Mouse (Mus musculus) stomach, embryonic 15.5 days (tissue): Measurements from ENCODE around the gene Slc39a9. TPM values are rescaled to one million over a fixed set of nuclear protein-coding genes. Genes with fewer than 3 reads are reported as not detected.

Experiments
- ATAC-seq: fragments of 200-750 bp; cut with Nextera tagmentation; 2 replicates; pipeline ENCODE4 v1.8.0; 2017; ENCODE audit warnings: low read depth, moderate number of reproducible peaks, moderate TSS enrichment; ENCODE audit not compliant: insufficient read depth, low FRiP score
- H3K27ac ChIP-seq: fragments of 300-500 bp; sonication (generic); 2 replicates; pipeline ENCODE4 v1.5.1; 2015; ENCODE audit warnings: mild to moderate bottlenecking, inconsistent platforms
- H3K27me3 ChIP-seq: fragments of 300-500 bp; sonication (generic); replicated peaks from 2 replicates; pipeline ENCODE4 v1.6.1; 2015; ENCODE audit warnings: inconsistent platforms
- H3K36me3 ChIP-seq: fragments of 300-500 bp; sonication (generic); 2 replicates; pipeline ENCODE4 v1.6.1; 2015; ENCODE audit warnings: inconsistent platforms
- H3K4me1 ChIP-seq: fragments of 300-500 bp; sonication (generic); 2 replicates; pipeline ENCODE4 v1.6.1; 2015; ENCODE audit warnings: inconsistent platforms
- H3K4me2 ChIP-seq: fragments of 300-500 bp; sonication (generic); 2 replicates; pipeline ENCODE4 v1.6.1; 2015; ENCODE audit warnings: mild to moderate bottlenecking, inconsistent platforms
- H3K4me3 ChIP-seq: fragments of 300-500 bp; sonication (generic); replicated peaks from 2 replicates; pipeline ENCODE4 v1.5.1; 2015; ENCODE audit warnings: inconsistent platforms
- H3K9ac ChIP-seq: fragments of 300-500 bp; sonication (generic); 2 replicates; pipeline ENCODE4 v1.6.1; 2015; ENCODE audit warnings: inconsistent platforms
- H3K9me3 ChIP-seq: fragments of 300-500 bp; sonication (generic); 2 replicates; pipeline ENCODE4 v1.6.1; 2016; ENCODE audit warnings: inconsistent platforms
- WGBS: fragments of 180-500 bp; shearing (Covaris S2); methylation state at CpG from one replicate; pipeline ENCODE4 v1.1.7; 2015; 5-methylcytosine and 5-hydroxymethylcytosine counted together
- polyA plus RNA-seq: library from polyadenylated mRNA; unstranded; fragments of >200 nt; fragmentation: Nextera tagmentation; extraction: Ambion mirVana; gene quantifications from 2 replicates; pipeline ENCODE4 v1.2.1, GENCODE M21; 2015

Gene Slc39a9
- polyA plus RNA-seq, 1 experiment from 2014 or later, result 24.4 TPM

GRCm38 (mm10) chr12:80728207-80728606, 84.5 kb downstream of the Slc39a9 start:
- no peak for ATAC-seq
- no peak overlapping the region for H3K4me2 ChIP-seq
- H3K4me1 ChIP-seq, result no peaks in the 10 kb centered on the region
- no peak overlapping the region for H3K27ac ChIP-seq
- H3K9ac ChIP-seq, result no peak overlapping the region
- WGBS, result 34% methylated on average over 1 of the region's 1 CpGs
- H3K27me3 ChIP-seq, result 0 out of 2 replicates have a peak, but pooled peaks cover 4% of the 10 kb centered on the region
- no peaks in the 10 kb centered on the region for H3K36me3 ChIP-seq
- H3K9me3 ChIP-seq, result no peaks in the 10 kb centered on the region
- H3K4me3 ChIP-seq, result no peak overlapping the region

GRCm38 (mm10) chr12:80728814-80729213, 85.1 kb downstream of the Slc39a9 start:
- no peak for ATAC-seq

GRCm38 (mm10) chr12:80729758-80730530, 86.3 kb downstream of the Slc39a9 start:
- Histone ChIP-seq H3K9me3 (no peaks in the 10 kb centered on the region), H3K4me1 (no peaks in the 10 kb centered on the region), H3K27me3 (0 out of 2 replicates have a peak, but pooled peaks cover 4% of the 10 kb centered on the region), H3K9ac (no peak overlapping the region), H3K27ac (no peak overlapping the region), H3K36me3 (no peaks in the 10 kb centered on the region), H3K4me3 (no peak overlapping the region), H3K4me2 (no peak overlapping the region)
- ATAC-seq, result no peak
- 68% methylated on average over 12 of the region's 12 CpGs for WGBS

More at GRCm38 (mm10) chr12:80728814-80729213, 85.1 kb downstream of the Slc39a9 start:
- no peak overlapping the region for H3K4me3 ChIP-seq
- WGBS, result 61% methylated on average over 2 of the region's 2 CpGs
- no peak overlapping the region for H3K27ac ChIP-seq
- no peak overlapping the region for H3K4me2 ChIP-seq
- no peaks in the 10 kb centered on the region for H3K36me3 ChIP-seq
- no peak overlapping the region for H3K9ac ChIP-seq
- no peaks in the 10 kb centered on the region for H3K4me1 ChIP-seq
- no peaks in the 10 kb centered on the region for H3K9me3 ChIP-seq
- 0 out of 2 replicates have a peak, but pooled peaks cover 4% of the 10 kb centered on the region for H3K27me3 ChIP-seq

- Histone ChIP-seq H3K4me3 (no peak overlapping the region), H3K4me1 (no peaks in the 10 kb centered on the region), H3K9me3 (no peaks in the 10 kb centered on the region), H3K36me3 (no peaks in the 10 kb centered on the region), H3K27me3 (no peaks in the 10 kb centered on the region; the same call in 1 of the 2 replicates), H3K9ac (no peak overlapping the region), H3K4me2 (peak overlapping the region; percentile 17; the same call in 1 of the 2 replicates), H3K27ac (no peak overlapping the region)
- ATAC-seq, result peak; percentile 66
- WGBS, result 8% methylated on average over 9 of the region's 9 CpGs
Measured at GRCm38 (mm10) chr12:80730567-80730966, 86.9 kb downstream of the Slc39a9 start.

Other genes starting within 250 kb of the Slc39a9 start
- 11.2 and 11.9 TPM in 2 replicates for gene Dcaf5, start 207.3 kb upstream of the Slc39a9 start, polyA plus RNA-seq
- 24.9 and 28.1 TPM in 2 replicates for gene Exd2, start 180.8 kb upstream of the Slc39a9 start, polyA plus RNA-seq
- 13.6 and 14.3 TPM in 2 replicates for gene Galnt16, start 125.6 kb upstream of the Slc39a9 start, polyA plus RNA-seq
- 258 and 269 TPM in 2 replicates for gene Erh, start 458 bp downstream of the Slc39a9 start, polyA plus RNA-seq
- 5.6 and 6.9 TPM in 2 replicates for gene Plekhd1, start 48.7 kb downstream of the Slc39a9 start, polyA plus RNA-seq
- 0.17 and 0.18 TPM in 2 replicates for gene Ccdc177, start 116.8 kb downstream of the Slc39a9 start, polyA plus RNA-seq
- gene Susd6, start 146.6 kb downstream of the Slc39a9 start, polyA plus RNA-seq, result 17.5 and 19.2 TPM in 2 replicates